Mouse (Mus musculus) liver, embryonic 14.5 days (tissue): ENCODE results near the gene Samd15. TPM values are rescaled to one million over a fixed set of nuclear protein-coding genes. Genes with fewer than 3 reads are reported as not detected.

Experiments
- ATAC-seq: fragments of 200-750 bp; cut with Nextera tagmentation; 2 replicates; pipeline ENCODE4 v1.8.0; 2017; ENCODE audit warnings: moderate number of reproducible peaks, mild to moderate bottlenecking, moderate library complexity; ENCODE audit not compliant: insufficient read depth
- DNase-seq, 3 experiments: peaks; one replicate each; pipeline ENCODE4 v3.0.0-alpha.2; 2012 to 2013; ENCODE audit warnings: low read depth in 3 of 3, low spot score in 3 of 3
- H3K27ac ChIP-seq: fragments of 300-500 bp; sonication (generic); 2 replicates; pipeline ENCODE4 v1.5.1; 2014; ENCODE audit warnings: moderate library complexity, mild to moderate bottlenecking, control low read depth, inconsistent platforms
- H3K27me3 ChIP-seq: fragments of 300-500 bp; sonication (generic); 2 replicates; pipeline ENCODE4 v1.6.1; 2014; ENCODE audit warnings: mild to moderate bottlenecking, low read length, moderate library complexity; ENCODE audit not compliant: control insufficient read depth, insufficient read depth
- H3K36me3 ChIP-seq: fragments of 300-500 bp; sonication (generic); replicated peaks from 2 replicates; pipeline ENCODE4 v1.6.1; 2014; ENCODE audit warnings: low read depth; ENCODE audit not compliant: control insufficient read depth, insufficient read depth
- H3K4me1 ChIP-seq, 2 experiments: fragments of 200-500 bp in 1 of 2; fragments of 300-500 bp in 1 of 2; sonication (generic) in 1 of 2; replicated peaks; 2 replicates each; pipeline ENCODE4 v1.6.1; 2012 to 2014; ENCODE audit warnings: antibody characterized with exemption in 1 of 2, inconsistent platforms in 1 of 2, low read length in 1 of 2; ENCODE audit not compliant: control insufficient read depth in 2 of 2, insufficient read depth in 2 of 2
- H3K4me2 ChIP-seq: fragments of 300-500 bp; sonication (generic); 2 replicates; pipeline ENCODE4 v1.6.1; 2014; ENCODE audit warnings: low read depth, mild to moderate bottlenecking, control low read depth, moderate library complexity
- H3K4me3 ChIP-seq, 2 experiments: fragments of 200-500 bp in 1 of 2; fragments of 300-500 bp in 1 of 2; sonication (generic) in 1 of 2; 2 replicates each; pipeline ENCODE4 v1.5.1; 2012 to 2014; ENCODE audit warnings: low read depth in 2 of 2, low read length in 2 of 2, mild to moderate bottlenecking in 2 of 2, control low read depth in 1 of 2, inconsistent platforms in 1 of 2, moderate library complexity in 1 of 2; ENCODE audit not compliant: insufficient read depth in 1 of 2
- H3K9ac ChIP-seq: fragments of 300-500 bp; sonication (generic); replicated peaks from 2 replicates; pipeline ENCODE4 v1.6.1; 2014; ENCODE audit warnings: mild to moderate bottlenecking, control low read depth, moderate library complexity
- H3K9me3 ChIP-seq: fragments of 300-500 bp; sonication (generic); 2 replicates; pipeline ENCODE4 v1.6.1; 2016; ENCODE audit warnings: low read length, mixed read lengths; ENCODE audit not compliant: control insufficient read depth
- CTCF ChIP-seq: IDR thresholded peaks from 2 replicates; pipeline ENCODE4 v1.5.1; 2016; ENCODE audit warnings: antibody characterized with exemption, low read depth, control low read depth
- EP300 ChIP-seq: IDR thresholded peaks from 2 replicates; pipeline ENCODE4 v1.6.1; 2016; ENCODE audit warnings: antibody characterized with exemption, low read depth
- WGBS: fragments of 180-500 bp; shearing (Covaris S2); extraction: QIAGEN DNeasy Blood & Tissue Kit; methylation state at CpG from one replicate; pipeline ENCODE4 v1.1.7; 2014; ENCODE audit not compliant: insufficient replicate concordance; 5-methylcytosine and 5-hydroxymethylcytosine counted together
- polyA plus RNA-seq, 2 experiments: library from polyadenylated mRNA; depleted of rRNA in 1 of 2; stranded (reverse) in 1 of 2; unstranded in 1 of 2; fragments of >200 nt; fragmentation: Nextera tagmentation in 1 of 2; extraction: Ambion mirVana in 1 of 2; gene quantifications; 2 replicates each; pipeline versions ENCODE4 v1.2.1 to v1.2.3; 2012 to 2014

Samd15 gene
- polyA plus RNA-seq, 2 experiments = 0.03 to 7.6 TPM

DNA sequence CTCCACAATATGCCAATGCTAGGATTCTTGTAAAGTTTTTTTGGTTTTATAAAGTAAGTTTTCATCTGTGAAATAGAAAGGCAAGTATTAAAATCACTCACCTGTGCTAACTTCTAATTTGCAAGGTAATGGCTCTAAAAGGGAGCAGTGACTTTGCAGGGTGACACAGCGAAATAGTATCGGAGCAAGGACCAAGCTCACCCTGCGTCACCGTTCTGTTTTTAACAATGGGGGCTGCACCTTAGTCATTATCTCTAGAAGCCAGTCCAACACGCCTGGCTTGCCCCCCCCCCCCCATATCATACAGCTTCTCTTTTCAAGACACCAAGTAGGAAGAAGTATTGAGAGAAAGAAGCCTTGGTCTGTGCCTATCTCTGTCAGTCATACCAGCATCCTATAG lies 38.7 kb upstream of the Samd15 start:
- H3K4me1 ChIP-seq = peaks cover 2 to 29% of the 10 kb centered on the region in 2 experiments; a peak in 3 of 4 replicates
- TF ChIP-seq CTCF = no peak
- TF ChIP-seq EP300 = peak; percentile 48; the same call in 1 of the 2 replicates
- peak in 1 of 3 experiments; percentile 33 for DNase-seq
- H3K4me3 ChIP-seq = no peak overlapping the region
- no peak overlapping the region; the same call in 1 of the 2 replicates for H3K27ac ChIP-seq
- H3K36me3 ChIP-seq = no peaks in the 10 kb centered on the region; the same call in 1 of the 2 replicates
- H3K27me3 ChIP-seq = no peaks in the 10 kb centered on the region
- 19% methylated on average over 5 of the region's 5 CpGs for WGBS
- no peak overlapping the region; the same call in 1 of the 2 replicates for H3K4me2 ChIP-seq
- ATAC-seq = peak; percentile 68
- no peaks in the 10 kb centered on the region for H3K9me3 ChIP-seq
- no peak overlapping the region for H3K9ac ChIP-seq

DNA sequence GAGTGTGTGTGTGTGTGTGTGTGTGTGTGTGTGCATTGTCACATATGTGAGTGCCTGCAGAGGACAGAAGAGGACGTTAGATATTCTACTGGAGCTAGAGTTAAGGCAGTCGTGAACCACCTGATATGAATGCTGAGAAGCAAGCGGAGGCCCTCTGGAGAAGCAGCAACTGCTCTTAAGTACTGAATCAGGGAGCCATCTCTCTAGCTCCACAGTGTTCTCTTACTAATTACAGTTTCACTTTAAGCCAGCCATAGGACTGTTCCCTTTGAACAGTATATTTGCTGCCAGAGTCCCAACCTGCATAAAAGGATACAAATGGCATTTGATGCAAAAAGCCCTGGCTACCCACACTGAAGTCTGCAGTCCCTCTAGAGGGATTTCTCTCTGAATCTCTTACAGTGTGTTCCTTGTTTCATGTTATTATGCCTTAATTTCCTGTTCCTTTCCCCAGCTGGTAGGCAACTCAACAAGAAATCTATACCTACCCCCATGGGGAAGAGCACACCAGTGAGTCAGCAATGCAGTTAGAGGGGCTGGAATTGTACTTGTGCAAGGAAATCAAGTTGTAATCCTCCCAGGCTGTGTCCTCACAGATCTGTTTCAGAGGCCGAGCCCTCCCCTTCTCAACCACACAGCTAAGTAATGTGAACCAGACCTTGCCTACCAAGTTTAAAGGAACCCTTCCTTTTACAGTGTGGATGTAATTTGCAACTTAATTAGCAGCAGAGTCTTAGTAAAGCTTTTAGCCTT lies 24.2 kb upstream of the Samd15 start:
- H3K9ac ChIP-seq = no peak overlapping the region
- H3K27me3 ChIP-seq = no peaks in the 10 kb centered on the region
- H3K27ac ChIP-seq = no peak overlapping the region
- H3K4me2 ChIP-seq = no peak overlapping the region
- ATAC-seq = no peak
- no peaks in the 10 kb centered on the region for H3K4me1 ChIP-seq
- 58% methylated on average over 4 of the region's 4 CpGs for WGBS
- TF ChIP-seq EP300 (no peak), CTCF (no peak)
- H3K4me3 ChIP-seq = no peak overlapping the region
- DNase-seq = no peak
- no peaks in the 10 kb centered on the region for H3K36me3 ChIP-seq
- no peaks in the 10 kb centered on the region for H3K9me3 ChIP-seq

- Histone ChIP-seq H3K36me3 (no peaks in the 10 kb centered on the region), H3K9ac (no peak overlapping the region), H3K27ac (no peak overlapping the region), H3K4me1 (no peaks in the 10 kb centered on the region), H3K27me3 (no peaks in the 10 kb centered on the region), H3K4me2 (no peak overlapping the region), H3K9me3 (no peaks in the 10 kb centered on the region), H3K4me3 (no peak overlapping the region)
- no peak for DNase-seq
- 87% methylated on average over 4 of the region's 4 CpGs for WGBS
- no peak for TF ChIP-seq EP300
- TF ChIP-seq CTCF = no peak
- no peak for ATAC-seq
Measured at GRCm38 (mm10) chr12:87177631-87178030, 21.9 kb upstream of the Samd15 start.

GRCm38 (mm10) chr12:87193008-87193407 lies 6.5 kb upstream of the Samd15 start:
- no peaks in the 10 kb centered on the region for H3K9me3 ChIP-seq
- WGBS = 38% methylated on average over 3 of the region's 3 CpGs
- ATAC-seq (no peak), DNase-seq (no peak)
- H3K9ac ChIP-seq = no peak overlapping the region
- H3K4me2 ChIP-seq = no peak overlapping the region
- H3K36me3 ChIP-seq = no peaks in the 10 kb centered on the region
- H3K4me3 ChIP-seq = no peak overlapping the region
- TF ChIP-seq CTCF = no peak
- TF ChIP-seq EP300 = no peak
- peaks cover 0 to under 1% of the 10 kb centered on the region in 2 experiments; a peak in 1 of 4 replicates for H3K4me1 ChIP-seq
- H3K27me3 ChIP-seq = no peaks in the 10 kb centered on the region
- H3K27ac ChIP-seq = no peak overlapping the region

- WGBS = 46% methylated on average over 1 of the region's 1 CpGs
- TF ChIP-seq CTCF (no peak), EP300 (no peak)
- Histone ChIP-seq H3K4me3 (no peak overlapping the region), H3K9me3 (no peaks in the 10 kb centered on the region), H3K36me3 (no peaks in the 10 kb centered on the region), H3K4me1 (peaks cover 0 to 5% of the 10 kb centered on the region in 2 experiments; a peak in 1 of 4 replicates), H3K27ac (no peak overlapping the region), H3K4me2 (no peak overlapping the region), H3K9ac (no peak overlapping the region), H3K27me3 (peaks cover 5% of the 10 kb centered on the region)
- ATAC-seq (no peak), DNase-seq (no peak)
Measured at GRCm38 (mm10) chr12:87195069-87195468, 4.5 kb upstream of the Samd15 start.
